Mouse (Mus musculus) spleen, postnatal 10 days (tissue): ENCODE measurements around the gene Yrdc.

Source experiments
- DNase-seq, 2 experiments: peaks; one replicate each; pipeline ENCODE4 v3.0.0; 2021 to 2022; ENCODE audit warnings: low spot score in 2 of 2

Yrdc gene

DNA sequence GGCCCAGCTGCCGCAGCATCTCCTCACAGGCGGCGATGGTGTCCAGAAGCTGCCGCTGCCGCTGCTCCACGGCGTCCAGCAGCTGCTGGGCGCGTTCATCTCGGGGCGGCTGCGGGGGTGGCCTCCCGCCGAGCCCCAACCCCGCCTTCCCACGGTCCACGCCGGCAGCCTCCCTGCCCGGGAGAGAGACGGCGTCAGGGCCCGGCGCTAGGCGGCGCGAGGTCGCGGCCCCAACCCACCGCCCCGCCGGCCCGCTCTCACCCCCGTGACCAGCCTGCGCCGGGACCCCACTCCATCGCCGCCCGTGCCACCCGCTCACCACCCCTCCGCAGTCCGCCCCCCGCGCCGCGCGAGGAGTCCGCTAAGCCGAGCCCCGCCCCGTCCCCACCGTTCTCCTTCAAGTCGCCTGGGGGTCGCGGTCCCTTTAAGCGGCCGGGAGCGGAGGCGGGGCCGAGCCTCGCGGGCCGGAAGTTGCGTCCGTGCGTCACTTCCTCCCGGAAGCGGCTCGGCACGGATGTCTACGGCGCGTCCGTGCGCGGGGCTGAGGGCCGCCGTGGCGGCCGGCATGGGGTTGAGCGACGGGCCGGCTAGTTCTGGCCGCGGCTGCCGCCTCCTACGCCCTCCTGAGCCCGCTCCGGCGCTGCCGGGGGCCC is at the start of gene Yrdc:
TSS of gene Yrdc (plus strand) at position 419 of the 653 bp plus-strand sequence.
- DNase-seq, result peak; percentile 92 to 94

DNA sequence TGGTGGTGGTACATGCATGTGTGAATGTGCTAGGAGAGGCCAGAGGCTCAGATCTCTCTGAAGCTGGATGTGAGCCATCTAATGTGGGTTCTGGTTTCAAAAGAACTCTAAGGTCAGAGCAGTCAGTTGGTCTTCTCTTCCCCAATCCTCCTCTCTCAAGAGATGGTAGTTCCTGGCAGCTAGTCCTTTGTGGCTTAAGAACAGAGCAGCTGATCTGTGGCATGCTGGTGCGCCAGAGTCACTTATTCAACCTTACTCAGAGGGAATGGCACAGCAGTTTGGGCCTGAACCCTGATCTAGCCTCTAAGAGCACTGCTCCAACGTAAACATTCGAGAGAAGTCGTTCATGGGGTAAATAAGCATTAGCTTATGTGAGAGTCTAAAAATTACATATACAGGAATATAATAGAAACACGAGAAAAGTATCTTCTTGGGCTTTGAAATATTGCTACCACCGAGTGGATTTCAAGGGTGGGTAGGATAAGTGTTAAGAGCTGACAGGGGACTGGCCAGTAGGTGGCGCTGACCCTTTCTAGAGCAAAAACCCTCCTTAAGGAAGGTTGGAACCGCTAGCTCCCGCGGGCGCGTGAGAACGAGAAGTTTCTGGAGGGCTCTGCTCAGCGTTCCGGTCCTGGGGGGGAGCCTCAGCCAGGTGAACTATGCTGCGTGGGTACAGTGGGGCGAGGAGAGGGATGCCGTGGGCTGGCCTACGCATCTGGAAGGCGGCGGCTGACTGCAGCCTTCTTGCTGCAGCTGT is 48.7 kb upstream of the Yrdc start, which contains the start of gene Mtf1:
TSS of gene Mtf1 (plus strand) at position 553 of the 757 bp plus-strand sequence.
- DNase-seq, result peak; percentile 89 to 96

DNA sequence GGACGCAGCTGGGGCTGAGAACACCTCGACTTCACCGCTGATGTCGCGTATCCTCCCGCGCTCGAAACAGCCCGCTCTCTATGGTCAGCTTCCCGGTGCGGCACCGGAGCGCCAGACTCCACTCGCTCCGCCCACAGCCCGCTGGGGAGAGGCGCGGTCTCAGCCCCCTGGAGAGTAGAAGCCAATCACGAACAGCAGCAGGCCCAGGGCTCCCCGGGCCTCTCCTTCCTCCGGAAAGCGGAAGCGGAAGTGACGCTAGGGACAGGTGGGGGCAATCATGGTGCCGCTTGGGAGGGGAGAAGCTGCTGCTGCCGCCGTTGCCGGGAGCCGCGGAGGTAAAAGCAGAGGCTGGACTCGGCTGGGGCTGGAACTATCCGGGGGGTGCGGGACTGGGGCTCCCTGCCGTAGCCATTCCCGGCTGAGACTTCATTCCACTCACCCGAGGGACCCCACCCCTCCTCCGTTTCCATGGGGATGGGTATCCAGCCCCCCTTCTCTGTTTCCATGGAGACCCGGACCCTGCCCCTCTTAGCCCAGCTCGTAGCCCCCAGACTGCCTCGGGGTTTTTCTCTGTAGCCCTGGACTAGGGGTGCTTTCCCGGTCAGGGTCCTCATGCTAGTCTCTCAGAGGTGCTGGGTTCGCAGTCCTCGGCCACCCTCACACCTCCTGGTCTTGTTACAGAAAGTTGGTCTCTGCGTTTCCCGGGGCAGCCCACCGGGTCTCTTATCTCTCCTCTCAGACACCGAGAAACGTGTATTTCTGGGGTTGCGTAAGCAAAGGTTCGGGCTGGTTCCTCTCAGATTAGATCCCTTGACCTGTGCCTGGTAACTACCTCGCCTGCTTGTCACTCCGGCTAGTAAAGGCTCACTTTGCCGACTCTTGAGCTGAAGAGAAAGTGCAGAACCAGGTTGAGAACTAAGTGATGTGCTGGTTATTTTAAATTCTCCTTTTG is 47.9 kb upstream of the Yrdc start:
- DNase-seq, result peak; percentile 92 to 98

- DNase-seq, result no peak
Measured at GRCm38 (mm10) chr4:124803406-124803805, 47.1 kb upstream of the Yrdc start.

GRCm38 (mm10) chr4:124808511-124808910 is 42.0 kb upstream of the Yrdc start:
- no peak for DNase-seq

- no peak for DNase-seq
Measured at GRCm38 (mm10) chr4:124809136-124809883, 41.2 kb upstream of the Yrdc start.

GRCm38 (mm10) chr4:124810056-124810455 is 40.4 kb upstream of the Yrdc start:
- no peak for DNase-seq

GRCm38 (mm10) chr4:124811347-124811975 is 39.0 kb upstream of the Yrdc start:
- DNase-seq, result no peak

GRCm38 (mm10) chr4:124815901-124816300 is 34.6 kb upstream of the Yrdc start:
- DNase-seq, result no peak

GRCm38 (mm10) chr4:124817803-124818202 is 32.7 kb upstream of the Yrdc start:
- peak in 1 of 2 experiments; percentile 43 for DNase-seq

DNA sequence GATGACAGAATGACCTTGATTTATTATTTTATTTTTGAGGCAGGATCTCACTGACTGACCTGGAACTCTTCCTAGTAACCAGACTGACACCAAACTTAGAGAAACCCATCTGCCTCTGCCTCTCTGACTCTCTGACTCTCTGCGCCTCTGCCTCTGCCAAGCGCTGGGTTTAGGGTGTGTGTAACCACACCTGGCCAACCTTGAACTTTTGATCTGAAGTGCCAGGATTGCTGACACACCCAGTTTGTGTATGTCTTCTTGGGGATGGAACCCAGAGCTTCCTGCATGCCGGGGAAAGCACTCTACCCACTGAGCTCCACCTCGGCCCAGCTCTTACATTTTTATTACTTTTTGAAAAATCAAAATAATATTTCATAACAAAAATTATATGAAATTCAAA is 31.6 kb upstream of the Yrdc start:
- DNase-seq, result no peak

DNA sequence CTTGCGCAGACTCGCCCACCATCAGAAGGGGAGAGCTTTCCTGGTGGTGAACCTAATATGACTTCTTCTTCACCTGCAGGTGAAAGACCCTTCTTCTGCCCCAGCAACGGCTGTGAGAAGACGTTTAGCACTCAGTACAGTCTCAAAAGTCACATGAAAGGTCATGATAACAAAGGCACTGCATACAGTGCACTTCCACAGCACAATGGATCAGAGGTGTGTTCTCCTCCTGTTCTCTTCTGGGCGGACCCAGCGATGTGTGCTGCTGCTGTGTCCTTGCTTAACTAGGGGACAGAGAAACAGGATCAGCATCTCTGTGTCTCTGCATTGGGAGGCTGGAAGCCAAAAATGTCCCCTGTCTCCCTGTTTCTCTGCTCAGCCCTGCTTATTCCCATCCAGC is 25.5 kb upstream of the Yrdc start:
- DNase-seq, result no peak

DNA sequence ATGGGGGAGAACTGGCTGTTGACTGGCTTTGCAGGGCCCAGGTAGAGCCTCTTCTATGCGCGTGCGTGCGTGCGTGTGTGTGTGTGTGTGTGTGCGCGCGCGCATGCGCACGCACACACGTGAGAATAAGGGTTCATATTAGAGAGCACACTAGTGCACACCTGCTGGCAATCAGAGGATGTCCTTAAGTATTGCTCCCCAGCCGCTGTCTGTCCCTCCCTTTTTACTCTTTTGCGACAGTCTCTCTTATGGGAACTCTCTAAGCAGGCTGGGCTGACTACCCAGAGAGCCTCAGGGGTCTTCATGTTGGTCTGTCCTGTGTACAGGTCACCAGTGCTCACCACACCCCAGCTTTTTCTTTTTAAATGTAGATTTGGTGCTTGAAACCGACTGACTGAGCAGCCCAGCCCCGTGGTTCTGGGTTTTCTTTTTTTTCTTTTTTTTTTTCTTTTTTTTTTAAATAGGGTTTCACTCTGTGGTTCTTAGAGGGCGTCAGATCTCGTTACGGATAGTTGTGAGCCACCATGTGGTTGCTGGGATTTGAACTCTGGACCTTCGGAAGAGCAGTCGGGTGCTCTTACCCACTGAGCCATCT is 25.0 kb upstream of the Yrdc start:
- no peak for DNase-seq

GRCm38 (mm10) chr4:124829671-124830070 is 20.8 kb upstream of the Yrdc start:
- DNase-seq, result no peak

DNA sequence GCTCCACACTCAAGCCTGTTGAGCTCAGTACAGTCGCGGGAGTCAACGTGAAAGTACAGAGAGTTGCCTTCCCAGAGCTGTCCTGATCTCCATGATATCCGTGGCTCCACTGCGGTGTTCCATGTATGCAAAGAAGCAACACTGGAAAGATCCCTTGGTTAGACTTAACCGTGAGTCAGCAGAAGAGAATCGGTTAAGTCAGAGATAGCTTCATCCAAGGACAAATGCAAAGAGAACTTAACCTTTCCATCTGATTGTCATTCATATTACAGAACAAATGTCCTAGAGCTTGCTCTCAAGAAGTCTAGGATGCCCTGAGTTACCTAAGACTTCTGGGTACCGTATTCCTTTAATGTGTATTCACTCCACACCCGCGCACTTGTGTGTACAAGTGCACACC is 17.7 kb upstream of the Yrdc start:
- no peak for DNase-seq

DNA sequence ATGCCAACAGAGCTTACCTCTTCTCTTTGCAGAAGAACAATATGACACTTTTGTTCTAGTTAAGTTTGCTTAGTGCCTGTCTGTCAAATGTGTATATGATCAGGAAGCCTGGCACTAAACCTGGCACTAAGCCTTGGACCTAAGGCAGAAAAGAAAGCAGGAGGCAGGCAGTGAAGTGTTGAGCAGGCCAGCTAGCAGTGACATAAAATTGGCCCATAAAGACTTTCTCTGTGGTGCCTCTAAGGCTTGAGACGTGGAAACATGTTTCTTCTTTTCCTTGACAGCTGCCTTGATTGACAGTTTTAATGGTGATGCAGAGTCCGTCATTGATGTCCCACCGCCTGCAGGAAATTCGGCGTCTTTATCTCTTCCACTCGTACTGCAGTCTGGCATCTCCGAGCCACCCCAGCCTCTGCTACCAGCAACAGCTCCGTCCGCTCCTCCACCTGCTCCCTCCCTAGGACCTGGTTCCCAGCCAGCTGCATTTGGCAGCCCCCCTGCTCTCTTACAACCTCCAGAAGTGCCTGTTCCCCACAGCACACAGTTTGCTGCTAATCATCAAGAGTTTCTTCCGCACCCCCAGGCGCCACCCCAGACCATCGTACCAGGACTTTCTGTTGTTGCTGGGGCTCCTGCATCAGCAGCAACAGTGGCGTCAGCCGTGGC is 12.3 kb upstream of the Yrdc start:
- no peak for DNase-seq

GRCm38 (mm10) chr4:124840998-124841397 is 9.5 kb upstream of the Yrdc start:
- peak in 1 of 2 experiments; percentile 53 for DNase-seq

- DNase-seq, result peak; percentile 20 to 62
Measured at GRCm38 (mm10) chr4:124843493-124843892, 7.0 kb upstream of the Yrdc start.

DNA sequence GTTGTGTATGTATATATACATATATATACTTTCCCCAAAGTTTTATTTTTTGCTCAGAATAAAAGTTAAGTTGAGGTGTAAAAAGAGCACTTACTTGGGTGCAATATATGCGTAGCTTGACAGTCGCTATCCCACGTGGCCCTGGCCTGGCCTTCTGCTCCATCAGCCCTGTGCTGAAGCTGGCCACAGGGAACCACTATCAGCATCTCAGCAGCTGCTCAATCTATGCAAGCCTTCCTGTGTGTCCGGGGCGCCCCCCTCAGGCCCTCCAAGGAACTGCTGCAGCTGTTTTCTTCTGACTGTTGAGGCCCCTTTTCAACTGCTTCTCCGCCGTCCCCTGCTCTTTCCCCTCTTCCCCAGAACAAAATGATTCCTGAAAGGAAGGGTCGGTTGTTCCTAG is 2.9 kb upstream of the Yrdc start:
- peak; percentile 80 to 92 for DNase-seq
